Mouse (Mus musculus): ENCODE measurements at regions not wholly inside any gene's neighbourhood (a gene's known extent, or its start where the extent isn't known, plus 50 kb on each side); places are given as distances from the start of the nearest gene placed in this dataset.

DNA sequence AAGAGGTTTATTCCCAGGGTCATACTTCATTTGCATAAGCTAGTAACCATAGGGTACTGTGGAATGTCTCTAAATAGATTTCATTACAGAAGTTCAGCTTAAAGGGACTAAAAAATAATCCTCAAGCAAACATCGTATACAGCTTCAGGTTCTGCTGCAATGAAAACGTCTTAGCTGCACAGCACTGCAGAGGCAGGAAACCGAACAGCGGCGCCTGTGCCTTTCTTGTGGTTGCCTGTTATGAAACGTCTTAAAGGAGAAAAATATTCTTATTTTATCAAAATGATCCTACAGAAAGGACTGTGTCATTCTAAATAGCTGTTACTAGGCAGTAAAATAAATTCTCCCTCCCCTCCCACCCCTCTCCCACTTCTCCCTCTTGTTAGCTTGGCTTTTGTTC is 226.0 kb upstream of the Fam241a start:
- intact Hi-C loops (cut with DNase I): no loop called here

DNA sequence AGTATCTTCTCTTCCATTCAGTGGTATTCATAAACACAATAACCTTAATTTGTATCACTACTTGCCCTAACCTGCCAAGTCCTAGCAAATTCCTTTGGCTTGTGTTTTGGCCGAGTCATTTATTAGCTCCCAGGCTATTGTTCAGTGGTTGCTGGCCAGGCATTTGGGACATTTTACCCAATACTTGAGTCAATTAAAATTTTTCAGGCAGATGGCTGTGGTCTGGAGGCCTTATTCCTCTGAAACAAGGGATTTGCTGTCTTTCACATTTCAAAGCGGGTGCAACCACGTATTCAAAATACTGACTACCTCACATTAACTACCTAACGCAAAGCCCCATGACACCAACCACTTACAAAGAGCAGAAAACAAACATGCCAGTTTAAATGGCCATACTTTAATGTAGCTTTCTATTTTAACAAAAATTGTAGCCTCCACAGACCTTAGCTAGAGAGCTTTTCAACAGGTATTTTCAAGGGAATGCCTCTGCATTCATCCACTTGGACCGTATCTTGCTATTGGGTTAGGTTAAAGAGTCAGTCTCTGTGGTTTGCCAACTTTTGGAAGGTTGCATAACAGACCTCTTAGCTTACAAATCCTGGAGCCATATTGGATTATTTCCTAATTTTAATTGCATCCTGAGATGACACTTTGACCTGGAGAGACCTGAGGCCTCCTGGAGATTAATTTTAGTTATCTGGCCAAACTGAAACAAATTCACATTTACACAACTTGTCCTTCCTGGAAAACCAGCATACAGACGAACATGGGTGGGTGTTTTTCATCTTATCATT is 224.7 kb upstream of the Fam241a start:
- intact Hi-C loops (cut with DNase I): no loop called here

DNA sequence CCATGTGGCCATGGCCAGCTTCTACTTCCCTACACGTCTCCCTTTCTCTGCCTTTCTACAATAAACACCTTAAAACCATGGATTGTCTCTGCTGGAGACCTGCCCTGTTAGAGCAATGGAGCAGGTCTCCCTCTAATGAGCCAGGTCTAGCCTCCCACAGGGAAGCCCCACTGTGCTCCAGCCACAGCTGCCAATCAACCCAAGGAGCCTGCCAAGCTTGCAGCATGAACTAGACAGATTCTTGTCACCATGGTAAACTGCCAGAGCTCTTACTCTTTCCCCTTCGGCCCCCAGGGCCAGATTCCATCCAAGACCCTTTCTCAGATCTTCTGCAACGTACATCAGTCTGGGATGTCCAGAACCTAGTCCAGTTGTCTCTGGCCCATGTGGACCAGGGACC is 217.1 kb upstream of the Fam241a start:
- intact Hi-C loops (cut with DNase I): no loop called here

DNA sequence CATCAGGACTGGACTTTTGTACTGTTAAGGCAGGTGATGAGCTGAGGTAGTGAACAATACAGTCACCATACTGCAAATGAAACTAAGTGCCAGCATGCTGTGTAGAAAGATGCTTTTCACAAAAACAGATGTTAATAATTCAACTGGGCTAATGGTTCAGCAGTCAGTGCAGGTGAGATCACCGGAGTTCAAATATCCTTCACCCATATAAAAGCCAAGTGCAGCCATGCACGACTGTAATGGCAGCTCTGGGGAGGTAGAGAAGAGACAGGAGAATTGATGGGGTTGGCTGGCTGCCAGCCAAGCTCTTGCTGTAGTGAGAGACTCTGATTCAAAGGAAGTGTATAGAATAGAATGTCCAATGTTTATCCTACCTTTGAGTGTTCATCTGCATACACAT is 214.3 kb upstream of the Fam241a start:
- intact Hi-C loops (cut with DNase I): no loop called here

DNA sequence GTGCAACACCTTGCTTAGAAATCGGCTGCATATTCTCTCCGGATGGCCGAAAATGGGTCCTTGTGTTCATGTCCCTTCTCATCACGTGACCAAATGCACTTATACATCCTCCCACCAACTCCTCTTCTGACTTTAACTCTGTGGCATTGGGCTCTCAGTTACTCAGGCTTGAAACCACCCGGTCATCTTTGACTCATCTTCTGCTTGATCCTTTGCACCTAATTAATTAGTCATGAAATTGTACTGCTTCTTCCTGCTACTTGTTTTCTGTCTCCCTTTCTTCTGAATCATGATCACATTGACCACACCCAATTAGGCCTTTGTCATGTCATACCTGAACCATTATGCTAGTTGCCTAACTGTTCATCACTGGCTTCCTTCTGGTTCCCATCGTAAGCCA is 208.4 kb upstream of the Fam241a start:
- intact Hi-C loops (cut with DNase I): no loop called here

DNA sequence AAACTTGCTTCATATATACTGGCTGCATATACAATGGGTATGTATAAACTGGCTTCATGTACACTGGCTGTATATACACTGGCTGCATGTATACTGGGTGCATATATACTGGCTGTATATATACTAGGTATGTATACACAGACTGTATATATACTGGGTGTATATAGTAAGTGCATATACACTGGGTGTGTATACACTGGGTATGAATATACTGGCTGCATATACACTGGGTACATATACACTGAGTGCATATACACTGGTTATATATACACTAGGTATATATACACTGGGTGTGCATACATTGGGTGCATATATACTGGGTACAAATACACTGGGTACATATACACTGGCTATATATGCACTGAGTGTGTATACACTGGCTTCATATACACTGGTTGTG is 196.9 kb upstream of the Fam241a start:
- intact Hi-C loops (cut with DNase I): no loop called here

DNA sequence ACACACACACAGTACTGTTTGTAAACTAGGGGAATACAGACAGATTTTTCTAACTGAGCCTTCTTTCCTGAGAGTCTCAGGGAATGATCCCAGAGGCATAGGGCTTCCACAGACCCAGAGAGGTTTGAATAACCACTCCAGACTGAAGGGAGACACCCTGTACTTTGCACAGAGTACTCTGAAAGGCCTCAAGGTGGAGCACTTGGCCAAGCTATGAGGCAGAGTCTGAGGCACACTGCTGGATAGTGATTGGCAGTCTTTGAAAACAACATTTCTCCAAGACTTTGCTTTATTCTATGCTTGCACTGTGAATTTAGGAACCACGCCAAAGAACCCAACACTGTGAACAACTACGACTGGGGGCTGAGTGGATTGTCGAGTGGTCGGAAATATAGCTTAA is 192.1 kb upstream of the Fam241a start:
- intact Hi-C loops (cut with DNase I): loop anchor here (5.0 kb wide), 1 partner anchor 249 kb away; no protein-coding TSS in a partner anchor

DNA sequence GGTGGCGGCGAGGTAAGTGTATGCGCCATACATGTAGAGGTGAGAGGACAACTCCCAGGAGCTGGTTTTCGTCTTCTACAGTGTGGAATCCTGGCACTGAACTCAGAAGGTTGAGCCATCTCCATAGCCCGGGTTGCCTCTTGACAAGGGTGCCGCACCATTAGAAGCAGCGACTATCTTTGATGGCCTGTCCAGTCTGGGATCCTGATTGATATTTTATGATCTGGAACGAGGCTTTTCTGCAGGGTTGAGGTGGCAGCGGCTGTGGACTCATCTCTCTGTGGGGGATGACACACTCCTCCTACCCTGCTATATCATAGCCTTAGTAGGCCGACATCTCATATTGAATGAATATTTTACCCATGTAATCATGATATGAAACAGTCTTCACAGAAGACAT is 191.0 kb upstream of the Fam241a start:
- intact Hi-C loops (cut with DNase I): loop anchor here (5.0 kb wide), 1 partner anchor 250 kb away; no protein-coding TSS in a partner anchor

DNA sequence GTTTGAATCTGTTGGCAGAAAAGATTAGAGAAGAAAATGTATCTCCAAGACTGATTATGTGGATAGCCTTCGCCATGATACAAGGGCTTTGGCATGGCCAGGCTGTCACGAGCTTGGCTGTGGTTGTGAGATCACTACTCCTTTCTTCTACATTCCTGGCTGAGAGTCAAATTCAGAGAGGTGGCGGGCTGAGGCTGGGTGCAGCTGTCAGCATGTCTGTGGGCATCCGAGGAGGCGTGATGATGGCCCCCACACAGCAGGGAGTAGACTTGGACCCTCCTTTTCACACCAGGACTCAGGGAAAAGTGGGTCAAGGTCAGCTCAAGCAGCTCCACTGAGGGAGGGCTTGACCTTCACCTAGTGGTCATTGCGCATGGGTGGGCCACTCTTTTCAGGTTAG is 186.3 kb upstream of the Fam241a start:
- intact Hi-C loops (cut with DNase I): no loop called here

DNA sequence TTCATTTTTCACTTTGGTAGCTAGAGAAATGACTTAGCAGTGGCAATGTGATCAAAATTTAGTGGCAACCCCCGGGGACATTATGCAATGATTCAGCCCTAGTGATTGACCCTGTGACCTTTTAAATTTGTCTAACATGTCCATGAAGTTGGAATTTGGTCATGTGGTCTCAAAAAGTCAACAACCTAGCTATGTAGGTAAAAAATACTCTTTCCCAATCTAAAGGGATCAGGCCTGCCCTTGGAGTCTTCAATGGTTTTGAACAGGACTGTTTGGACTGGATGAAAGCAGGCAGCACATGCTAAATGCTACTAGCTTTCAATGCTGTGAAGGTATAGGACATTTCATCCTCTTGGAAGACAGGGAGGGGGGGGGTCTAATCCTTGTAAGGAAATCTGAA is 185.3 kb upstream of the Fam241a start:
- intact Hi-C loops (cut with DNase I): no loop called here

DNA sequence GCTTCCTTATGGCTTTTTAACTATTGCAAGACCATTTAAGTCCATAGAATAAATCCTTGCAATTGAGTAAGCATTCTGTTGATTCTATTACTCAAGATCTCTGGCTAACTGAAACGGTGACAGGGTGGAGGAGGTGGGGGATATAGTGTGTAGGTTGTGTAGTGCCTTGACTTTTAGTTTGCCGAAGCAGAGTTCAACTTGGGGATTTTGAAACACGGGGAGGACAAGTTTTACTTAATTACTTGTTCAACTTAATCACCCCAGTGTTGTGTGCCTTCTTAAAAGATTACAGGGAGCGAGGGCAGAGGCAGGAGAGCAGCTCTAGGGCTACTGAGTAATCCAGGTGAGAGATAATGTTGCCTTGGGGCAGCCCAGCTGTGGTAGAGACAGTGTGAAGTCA is 171.7 kb upstream of the Fam241a start:
- intact Hi-C loops (cut with DNase I): no loop called here

DNA sequence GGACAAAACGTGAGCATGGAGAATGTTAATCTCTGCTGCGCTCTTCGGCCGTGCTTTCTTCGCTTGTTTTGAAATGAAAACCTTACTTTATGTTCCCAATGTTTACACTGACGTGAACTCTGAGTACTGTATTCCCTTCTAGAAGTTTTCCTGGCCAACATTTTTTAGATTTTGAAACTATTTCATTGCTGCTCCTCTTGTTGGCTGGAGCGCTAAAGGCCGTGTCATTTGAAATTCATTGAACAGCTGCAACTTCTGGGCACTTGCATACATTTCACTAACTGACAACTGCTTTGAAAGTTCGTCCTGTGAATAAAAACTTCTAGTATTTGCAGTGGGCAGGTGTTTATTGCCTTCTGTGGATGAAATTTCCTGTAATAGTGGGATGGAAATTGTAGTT is 157.9 kb upstream of the Fam241a start:
- intact Hi-C loops (cut with DNase I): no loop called here

DNA sequence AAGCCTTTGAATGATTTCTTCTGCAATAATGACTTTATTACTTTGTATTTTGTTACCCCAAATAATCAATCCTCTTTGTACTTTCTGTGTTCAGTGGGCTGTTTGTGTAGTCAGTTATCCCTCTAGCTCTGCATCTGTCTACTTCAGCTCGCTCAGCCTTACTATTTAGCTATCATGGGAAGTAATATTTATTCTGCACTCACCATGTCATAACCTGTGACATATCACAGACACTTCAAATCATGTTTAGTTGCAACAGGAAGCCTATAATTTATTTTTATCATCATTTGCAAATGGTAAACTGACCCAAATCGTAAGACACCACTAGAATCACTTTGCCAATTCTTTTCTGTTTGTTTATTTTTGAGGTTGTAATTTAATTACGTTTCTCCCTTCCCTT is 147.6 kb upstream of the Fam241a start:
- intact Hi-C loops (cut with DNase I): no loop called here

DNA sequence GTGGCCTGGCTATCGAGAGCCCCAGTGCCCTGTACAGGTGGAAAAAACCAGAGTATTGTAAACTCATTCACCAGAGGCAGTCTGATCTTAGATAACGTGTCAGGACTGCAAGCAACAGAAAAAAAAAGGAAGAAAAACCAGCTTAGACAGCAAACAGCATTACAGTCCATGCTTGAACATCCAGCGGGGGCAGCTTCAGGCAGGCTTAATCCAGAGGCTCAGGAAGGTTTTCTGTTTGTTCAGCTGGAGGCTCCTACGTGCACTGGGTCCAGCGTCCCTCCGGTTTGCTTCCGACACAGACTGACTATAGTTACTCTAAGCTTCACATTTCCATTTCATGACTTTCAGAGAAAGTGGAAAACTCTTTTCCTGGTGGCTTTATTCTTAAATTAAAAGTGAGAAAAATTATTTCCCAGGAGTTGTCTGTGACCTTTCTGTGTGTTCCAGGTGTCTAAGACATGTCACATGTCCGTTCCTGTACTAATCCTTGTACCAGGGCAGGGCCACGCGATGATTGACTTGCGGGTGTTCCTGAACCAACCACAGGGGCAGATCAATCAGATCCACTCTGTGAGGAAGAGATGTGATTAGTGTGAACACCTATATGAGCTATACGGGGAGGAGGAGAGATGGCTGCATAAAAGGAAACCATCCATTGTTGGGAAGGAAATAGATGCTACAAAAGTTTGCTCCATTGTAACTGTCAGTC is 144.4 kb upstream of the Fam241a start:
- intact Hi-C loops (cut with DNase I): no loop called here

DNA sequence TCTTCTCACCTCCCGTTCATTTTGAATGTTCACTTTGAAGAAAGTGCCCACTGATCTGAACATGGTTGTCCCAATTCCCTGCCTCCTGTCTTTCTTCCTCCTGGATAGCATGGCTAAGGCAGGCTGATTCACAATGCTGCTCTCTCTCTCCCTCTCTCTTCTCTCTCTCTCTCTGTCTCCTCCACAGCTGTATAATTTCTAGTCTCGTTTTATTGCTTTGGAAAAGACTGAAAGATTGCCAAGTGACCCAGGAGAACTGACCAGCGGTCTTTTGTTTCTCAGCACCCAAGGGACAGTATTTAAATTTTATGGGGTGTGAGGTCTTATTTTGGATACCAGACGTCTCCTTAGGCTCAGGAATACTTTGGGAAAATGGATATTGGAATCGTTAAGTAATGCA is 143.1 kb upstream of the Fam241a start:
- intact Hi-C loops (cut with DNase I): no loop called here

DNA sequence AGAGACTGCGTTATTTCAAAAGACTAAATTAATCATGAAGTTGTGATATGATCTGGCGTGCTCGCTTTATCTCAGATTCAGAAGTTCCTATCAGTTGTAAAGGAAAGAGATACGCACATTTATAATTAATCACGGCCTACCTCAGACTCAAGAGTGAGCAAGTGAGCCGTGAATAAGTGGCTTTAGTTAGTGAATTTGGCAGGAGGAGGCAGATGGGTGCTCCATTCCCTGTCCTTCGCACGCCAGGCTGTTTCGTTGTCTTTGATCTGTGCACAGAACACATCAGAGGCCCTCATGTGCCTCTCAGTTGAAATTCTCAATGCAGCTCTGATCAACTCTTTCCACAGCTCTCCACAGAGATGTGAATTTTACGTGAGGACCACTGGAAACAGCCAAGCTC is 140.4 kb upstream of the Fam241a start:
- intact Hi-C loops (cut with DNase I): no loop called here

DNA sequence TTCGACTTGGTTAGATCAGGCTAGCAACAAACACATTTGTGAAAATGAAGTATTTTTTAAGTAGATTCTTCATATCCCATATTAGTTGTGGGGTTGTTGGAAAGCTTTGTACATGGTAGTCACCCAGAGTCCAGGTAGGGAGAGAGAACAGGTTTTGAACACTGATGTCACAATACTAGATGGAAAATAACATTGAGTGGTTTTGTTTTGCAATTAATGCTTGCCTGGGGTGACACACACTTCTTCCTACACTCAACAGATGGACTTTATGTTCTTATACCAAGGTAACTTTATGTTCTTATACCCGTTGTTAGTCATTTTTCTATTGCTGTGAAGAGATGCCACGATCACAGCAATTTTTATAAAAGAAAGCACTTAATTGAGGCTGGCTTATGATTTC is 134.2 kb upstream of the Fam241a start:
- intact Hi-C loops (cut with DNase I): no loop called here

DNA sequence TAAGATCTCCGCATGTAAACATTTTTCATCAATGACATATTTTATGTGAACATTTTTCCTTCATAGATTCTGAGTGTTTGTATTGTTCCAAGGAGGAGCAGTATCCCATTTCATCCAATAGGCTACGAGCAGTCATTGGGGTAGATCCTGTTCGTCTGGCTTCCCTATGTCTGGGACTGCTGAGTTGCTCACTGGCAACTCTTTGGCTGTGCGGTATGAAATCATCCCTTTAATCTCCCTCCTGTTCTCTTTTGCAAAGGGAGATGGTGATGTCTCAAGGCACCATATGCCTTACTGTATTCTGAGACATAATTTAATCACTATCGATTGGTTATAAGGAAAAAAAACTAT is 133.4 kb upstream of the Fam241a start:
- intact Hi-C loops (cut with DNase I): no loop called here

DNA sequence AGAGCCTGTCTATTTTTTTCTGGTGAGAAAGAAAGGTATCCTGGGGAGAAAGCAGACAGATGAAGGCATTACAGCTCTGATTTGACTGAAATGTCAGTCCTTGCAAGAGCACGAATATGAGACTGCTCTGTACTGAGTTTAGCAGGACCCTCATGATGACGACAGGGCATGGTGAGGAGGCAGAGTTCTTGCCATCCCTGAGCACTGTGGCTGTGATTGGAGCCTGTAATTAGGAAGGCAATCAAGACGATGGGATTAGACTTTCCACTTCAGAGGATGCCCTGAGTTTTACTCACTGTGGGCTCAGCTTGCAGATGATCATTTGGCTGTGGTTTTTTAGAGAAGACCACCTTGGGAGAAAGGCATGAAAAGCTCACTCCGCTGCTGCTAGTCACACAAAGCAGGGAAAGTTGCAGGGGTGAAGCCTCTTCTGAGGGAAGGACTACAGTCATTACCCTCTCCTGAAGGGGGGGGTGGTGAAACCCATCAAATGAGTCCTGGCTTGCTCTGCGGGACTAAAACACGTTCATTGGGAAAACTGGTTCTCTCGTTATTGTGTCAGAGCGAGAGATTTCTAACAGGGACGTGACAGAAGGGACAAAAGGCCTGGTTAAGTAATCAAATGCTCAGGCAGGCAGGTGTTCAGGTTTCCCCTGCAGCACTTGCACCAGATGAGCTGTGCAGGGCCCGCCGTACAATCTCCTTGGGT is 132.9 kb upstream of the Fam241a start:
- intact Hi-C loops (cut with DNase I): no loop called here

DNA sequence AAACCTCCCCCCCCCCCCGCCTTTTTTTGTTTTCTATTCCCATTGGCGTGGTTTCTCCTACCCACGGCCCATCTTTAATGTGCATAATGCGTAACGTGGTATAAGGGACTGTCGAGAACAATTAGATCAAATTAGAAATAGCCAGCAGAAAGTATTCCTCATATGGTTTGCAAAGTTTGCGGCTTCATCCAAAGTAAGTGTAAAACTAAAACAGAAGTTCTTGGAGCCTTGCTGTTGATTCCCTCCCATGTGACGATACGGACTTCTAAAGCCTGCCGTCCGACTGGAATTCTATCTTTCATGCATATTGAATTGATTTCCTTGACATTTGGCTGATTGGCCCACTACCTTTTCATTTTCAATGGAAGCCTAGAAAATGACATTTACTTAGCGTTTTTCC is 128.7 kb upstream of the Fam241a start:
- intact Hi-C loops (cut with DNase I): no loop called here

DNA sequence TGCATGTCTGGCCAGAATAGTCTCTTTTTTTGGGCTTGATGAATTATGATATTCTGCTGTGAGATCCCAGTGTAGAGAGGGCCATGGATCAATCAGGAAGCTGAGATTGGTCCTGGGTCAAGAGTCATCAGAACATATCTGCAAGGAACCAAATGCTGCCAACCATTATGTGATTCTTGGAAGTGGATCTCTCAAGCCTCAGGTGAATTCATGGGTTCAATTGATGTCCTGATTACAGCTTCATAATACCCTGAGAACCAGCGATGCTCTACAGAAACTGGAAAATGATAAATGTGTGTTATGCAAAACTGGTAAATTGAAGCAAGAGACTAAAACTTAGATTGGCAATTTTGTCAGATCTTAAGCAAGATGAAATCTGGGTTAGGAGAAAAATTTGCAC is 118.8 kb upstream of the Fam241a start:
- intact Hi-C loops (cut with DNase I): no loop called here

DNA sequence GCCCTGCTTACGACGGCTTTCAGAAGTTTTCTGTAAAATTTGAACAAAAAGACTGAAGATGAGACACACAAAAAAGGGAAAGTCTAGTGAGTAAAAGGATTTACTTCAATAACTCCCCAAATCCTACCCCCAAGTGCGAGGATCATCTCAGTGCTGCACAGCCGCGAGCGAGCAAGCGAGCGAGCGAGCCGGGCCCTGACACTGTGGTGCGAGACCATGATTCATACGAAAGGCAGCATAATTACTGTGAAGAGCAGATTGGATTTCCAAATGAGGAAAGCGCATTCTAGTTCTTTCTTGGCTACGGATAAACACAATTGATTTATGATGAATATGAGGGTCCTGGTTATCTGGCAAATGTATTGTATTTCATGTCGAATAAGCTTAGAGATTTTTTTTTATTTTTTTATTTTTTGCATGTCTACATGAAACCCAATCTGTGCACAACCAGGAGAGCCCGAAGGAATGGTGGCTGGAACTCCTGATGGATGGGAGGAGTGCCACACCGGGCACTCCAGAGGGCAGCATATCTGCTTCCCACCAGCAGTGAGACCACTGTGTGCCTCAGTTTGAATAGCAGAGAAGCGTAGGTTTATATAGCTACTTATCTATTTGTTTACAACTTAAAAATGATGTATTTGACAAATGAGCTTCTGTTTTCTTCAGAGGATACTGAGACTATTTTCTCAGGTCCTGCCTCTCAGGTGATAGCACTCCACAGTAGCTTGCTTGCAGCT is 106.9 kb upstream of the Fam241a start:
- intact Hi-C loops (cut with DNase I): loop anchor here (5.0 kb wide), 1 partner anchor 334 kb away; no protein-coding TSS in a partner anchor
